Mouse (Mus musculus) stomach, postnatal 0 days (tissue): ENCODE results near the gene Dgki.

Experiments used
- CTCF ChIP-seq: IDR thresholded peaks from 2 replicates; pipeline ENCODE4 v1.5.1; 2016; ENCODE audit warnings: antibody characterized with exemption, low read depth, mild to moderate bottlenecking, moderate library complexity
- EP300 ChIP-seq: optimal IDR thresholded peaks from 2 replicates; pipeline ENCODE3; 2016; ENCODE audit warnings: antibody characterized with exemption

DNA sequence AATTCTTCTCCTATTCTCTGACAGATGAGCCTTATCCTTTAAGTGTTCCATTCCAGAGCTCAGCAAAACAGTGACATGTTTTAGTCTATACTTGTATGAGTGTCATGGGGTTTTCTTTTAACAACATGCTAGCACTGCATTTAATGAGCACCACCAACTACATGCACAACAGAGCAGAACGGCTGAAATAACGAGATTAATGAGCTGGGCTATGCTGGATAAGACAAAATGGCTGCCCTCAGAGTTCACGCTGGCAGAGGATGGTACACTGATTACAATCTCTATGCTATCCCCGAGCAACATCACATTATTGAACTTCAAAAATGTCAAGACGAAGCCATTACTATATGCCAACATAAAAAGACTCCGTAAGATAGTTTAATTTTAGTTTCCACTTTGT, 264.3 kb downstream of the Dgki start:
- TF ChIP-seq CTCF (no peak), EP300 (no peak)
